Mouse (Mus musculus) inflammation-experienced regulatory T-cells, adult 16 weeks (primary cell): ENCODE measurements around the gene Gm26938. TPM values are rescaled to one million over a fixed set of nuclear protein-coding genes. Genes with fewer than 3 reads are reported as not detected.

Experiments used
- polyA plus RNA-seq: library from polyadenylated mRNA; unstranded; fragments of 100-300 nt; shearing (Covaris generic); gene quantifications from one replicate; pipeline ENCODE4 v1.2.1, GENCODE M21; 2017

Gene Gm26938
- not detected for polyA plus RNA-seq

DNA sequence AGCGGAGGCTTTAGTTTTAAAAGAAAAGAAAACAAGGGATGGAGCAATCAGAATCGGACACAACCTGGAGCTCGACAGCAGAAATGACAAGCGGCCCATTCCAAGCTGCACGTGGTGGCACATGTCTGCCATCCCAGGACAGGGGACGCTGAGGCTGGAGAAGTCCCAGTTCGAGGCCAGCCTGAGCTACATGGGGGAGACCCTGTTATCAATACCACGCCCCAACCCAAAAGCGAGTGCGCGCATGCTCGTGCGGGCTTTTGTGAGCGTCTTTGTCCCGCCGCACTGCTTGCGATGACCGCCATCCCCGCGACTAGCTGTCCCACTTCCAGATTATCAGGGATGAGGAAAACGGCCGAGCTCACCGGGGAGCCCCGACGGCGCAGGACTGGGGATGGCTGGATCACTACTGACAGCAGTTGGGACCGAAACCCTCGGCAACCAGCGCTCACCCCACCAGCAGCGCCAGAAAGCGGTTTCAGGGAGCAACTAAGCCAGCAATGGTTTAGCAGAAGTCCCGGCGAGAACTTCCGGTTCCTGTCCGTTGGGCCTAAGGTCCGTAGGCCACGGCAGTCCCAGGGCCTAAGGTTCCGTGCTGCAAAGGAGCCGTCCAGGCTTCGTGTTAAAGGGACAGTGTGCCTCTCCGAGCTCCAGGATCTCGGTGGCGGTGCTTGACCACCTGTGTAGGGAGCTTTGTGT lies at the start of gene Gm26938, which contains the start of gene Psmg3:
Gene Gm26938 (minus strand): TSS at position 51 of the 699 bp plus-strand sequence.
Gene Psmg3 (minus strand): TSS at position 529 of the 699 bp plus-strand sequence.

DNA sequence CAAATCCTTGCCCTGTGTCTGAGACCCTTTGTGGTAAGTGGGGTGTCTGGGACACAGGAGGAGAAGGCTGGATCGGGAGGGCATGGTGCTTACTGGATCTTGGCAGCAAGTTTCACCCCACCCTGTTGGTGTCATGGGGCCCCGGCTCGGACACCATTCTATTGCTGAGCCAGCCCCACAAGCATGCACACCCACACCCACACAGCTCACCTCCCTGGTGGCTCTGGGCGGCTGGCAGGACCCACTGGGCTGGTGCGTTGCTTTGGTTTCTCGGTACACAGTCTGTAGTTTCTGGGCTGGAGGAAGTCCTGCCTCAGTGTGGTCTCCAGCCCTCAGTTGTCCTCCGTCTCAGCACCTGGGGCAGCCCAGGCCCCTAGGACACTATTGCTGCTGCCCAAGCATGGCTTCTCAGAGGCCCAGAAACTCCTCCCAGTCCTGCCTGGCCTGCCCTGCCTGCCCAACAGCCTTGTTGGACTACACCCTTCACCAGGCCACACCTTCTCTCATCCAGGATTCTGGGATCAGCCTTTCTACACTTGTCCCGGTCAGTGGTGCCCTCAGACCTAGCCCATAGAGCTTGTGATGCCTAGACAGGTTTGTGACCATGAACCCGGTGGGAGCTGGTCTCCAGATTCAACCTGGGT lies 6.5 kb downstream of the Gm26938 start, which contains the start of gene Tmem184a:
Gene Tmem184a (minus strand): TSS at position 380 of the 644 bp plus-strand sequence.

DNA sequence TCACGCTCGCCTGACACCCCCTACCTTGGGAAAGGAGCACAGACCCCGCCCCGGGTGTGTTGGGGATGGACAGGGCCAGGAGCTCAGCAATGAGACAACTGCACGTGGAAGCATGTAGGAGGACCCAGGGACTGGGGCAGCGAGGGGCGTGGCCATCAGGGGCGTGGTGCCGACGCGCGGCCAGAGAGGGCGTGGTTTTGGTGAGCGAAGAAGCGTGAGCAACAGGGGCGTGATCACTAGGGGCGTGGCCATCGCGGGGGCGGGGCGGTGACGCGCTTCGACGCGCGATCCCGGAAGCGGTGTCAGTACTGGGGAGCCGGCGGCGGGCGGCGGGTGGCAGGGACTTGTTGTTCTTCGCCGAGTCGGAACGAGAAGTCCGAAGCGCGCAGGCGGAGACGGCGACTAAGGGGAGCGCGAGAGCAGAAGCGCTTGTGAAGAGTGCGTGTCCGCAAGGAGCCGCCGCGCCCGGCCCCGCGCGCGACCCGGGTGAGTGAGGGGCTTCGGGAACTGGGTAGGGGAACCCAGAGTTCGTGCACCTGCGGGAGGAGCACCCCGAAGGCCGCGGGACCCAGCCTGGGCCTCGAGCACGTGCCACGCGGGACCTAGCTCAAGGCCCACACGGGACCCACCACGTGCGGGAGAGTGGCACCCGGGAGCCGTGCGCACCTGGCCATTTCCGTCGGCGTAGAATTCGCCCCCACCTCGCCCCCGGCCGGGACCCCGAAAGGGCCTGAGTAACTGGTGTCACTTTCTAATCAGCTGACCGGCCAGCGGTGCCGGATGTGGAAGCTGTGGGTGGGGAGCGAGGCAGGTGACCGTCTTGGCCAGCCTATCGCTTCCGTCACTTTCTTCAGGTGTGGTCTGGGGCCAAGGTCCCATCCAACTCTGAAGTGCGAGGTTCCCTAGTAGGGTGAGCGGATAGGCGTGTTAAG lies 34.7 kb downstream of the Gm26938 start, which contains the start of gene Mafk:
Gene Mafk (plus strand): TSS at position 287 of the 932 bp plus-strand sequence.

DNA sequence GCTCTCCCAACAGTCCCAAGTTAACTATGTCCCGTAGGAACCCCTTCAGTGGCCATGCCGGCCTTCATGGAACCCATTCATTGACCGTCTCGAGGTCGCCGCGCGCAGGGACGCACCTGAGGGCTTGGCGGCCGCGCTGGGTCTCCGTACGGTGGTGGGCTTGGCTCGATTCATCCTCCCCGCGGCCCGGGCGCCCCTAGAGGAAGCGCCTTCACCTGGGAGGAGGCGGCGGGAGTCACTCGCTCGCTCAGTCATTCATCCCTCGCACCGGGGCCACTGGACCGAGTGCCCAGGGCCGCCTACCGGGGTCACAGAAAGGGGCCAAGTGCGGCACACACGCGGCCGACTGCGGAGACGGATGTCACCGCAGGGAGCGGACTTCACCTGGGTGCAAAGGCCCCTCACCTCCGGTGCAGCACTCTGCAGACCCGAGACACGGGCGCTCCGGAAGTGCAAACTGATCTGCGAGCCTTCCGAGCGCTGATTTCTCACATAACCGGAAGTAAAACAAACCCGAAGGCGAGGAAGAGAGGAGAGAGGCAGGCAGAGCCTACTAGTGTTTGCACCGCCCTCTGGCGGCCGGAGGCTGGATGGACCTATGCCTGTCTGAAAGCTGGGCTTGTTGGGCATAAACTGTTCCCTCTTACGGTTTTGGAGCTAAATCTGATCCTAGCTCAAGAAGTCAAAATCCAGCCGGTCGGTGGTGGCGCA lies 50.8 kb downstream of the Gm26938 start, which contains the start of gene Ints1:
Gene Ints1 (minus strand): TSS at position 459 of the 711 bp plus-strand sequence.

Other genes starting within 250 kb of the Gm26938 start
- gene Micall2, start 90.1 kb downstream of the Gm26938 start, polyA plus RNA-seq = 0.12 TPM
- 60.7 TPM for gene Ints1, start 50.7 kb downstream of the Gm26938 start, polyA plus RNA-seq
- 53.7 TPM for gene Mafk, start 34.9 kb downstream of the Gm26938 start, polyA plus RNA-seq
- gene Tmem184a, start 6.5 kb downstream of the Gm26938 start, polyA plus RNA-seq = not detected
- gene Psmg3, start 478 bp upstream of the Gm26938 start, polyA plus RNA-seq = 56.0 TPM
- not detected for gene Elfn1, start 81.5 kb upstream of the Gm26938 start, polyA plus RNA-seq